Mouse (Mus musculus): ENCODE measurements at regions not wholly inside any gene's neighbourhood (a gene's known extent, or its start where the extent isn't known, plus 50 kb on each side); places are given as distances from the start of the nearest gene placed in this dataset.

DNA sequence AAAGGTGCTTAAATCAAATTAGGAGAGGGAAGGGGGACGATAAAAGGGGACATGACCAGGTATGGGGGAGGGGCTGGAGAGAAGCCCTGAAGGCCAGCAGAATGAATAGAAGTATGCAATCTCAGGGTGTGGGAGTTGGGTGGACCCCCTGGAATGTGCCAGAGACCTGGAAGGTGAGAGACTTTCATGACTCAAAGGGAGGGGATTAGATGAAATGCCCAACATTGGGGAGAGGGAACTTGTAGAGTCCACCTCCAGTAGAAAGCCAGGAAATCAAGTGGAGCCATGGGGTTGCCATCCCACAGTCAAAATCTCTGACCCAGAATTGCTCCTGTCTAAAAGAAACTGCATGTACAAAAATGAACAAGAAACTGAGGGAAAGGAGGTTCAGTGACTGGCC, 666.5 kb downstream of the Cps1 start:
- ChIA-PET CTCF (no interaction called here), POLR2A (no interaction called here)

DNA sequence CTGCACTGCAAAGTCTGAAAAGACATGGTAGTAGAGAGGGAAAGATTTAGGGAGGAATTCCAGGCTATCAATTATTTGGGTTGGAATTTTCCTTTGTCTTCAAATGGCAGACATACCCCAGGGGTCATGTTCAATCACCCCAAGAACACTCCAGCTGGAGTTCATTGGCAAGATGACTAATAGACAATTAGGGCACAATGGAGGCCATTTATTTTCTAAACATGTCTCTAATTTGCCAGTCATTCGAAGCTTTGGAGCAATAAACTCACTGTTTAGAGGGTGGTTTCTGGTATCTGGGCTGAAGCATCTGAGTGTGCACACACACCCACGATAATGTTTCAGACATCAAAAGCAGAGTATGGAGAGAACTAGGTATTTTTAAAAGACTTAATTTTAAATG, 672.2 kb downstream of the Cps1 start:
- POLR2A ChIA-PET = no interaction called here
- CTCF ChIA-PET = no interaction called here

DNA sequence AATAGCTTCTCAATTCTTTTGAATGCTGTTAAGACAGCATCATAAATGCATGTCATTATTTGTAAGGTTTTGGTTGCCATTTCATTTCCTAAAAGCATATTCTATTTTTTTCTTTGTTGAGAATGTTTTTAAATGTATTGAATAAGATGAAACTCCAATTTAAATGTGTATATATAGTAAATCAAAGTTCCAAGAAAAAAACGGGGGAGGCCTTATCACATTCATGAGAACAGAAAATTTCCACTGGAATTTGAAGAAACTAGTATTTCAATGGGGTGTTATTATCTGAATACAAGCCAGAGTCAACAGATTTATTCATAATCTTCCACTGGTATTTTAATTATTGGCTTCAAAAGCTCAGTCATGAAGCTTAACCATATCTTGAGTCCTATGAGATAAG, 672.7 kb downstream of the Cps1 start:
- POLR2A ChIA-PET = no interaction called here
- CTCF ChIA-PET = no interaction called here

DNA sequence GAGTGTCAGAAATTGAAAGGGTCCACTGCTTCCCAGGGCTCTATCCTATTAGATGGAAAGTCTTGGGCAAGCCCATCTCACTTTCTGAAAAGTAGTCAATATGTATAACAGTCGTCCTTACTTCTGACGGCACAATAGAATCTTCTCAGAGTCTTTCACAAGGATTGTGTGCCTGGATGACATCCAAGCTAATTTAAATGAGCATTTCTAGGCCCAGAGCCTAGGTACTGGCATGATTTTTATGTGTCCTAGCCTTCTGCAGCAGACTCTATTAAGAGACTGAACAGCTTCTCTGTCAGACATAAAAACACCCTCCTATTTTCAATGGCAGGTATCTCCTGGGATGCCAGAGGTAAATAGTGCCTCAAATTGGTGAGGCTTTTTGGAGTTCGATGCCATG, 680.5 kb downstream of the Cps1 start:
- CTCF ChIA-PET = no interaction called here
- POLR2A ChIA-PET = interaction anchor here in 1 of 4 experiments (0.6 kb wide), 1 partner anchor 51 kb away, joined by 5 read pairs; no protein-coding TSS in a partner anchor

DNA sequence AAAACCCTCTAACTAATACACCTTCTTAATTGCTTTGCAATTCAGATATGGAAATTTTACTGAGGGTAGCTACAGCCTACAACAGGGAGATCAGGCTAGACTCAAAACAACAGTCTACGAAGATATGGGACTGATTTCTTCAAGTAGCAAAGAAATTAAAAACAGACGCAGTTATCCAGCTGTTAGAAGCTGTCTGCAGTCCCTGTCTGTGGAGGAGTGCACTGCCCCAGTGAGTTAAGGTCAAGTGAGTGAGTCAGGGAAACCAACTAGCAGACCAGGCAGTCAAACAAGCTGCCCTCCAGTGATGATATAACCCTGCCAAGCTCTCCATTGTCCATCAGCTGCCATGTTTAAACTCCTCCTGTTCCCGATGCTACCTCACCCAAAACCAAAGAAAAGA, 697.3 kb downstream of the Cps1 start:
- ChIA-PET POLR2A (no interaction called here), CTCF (no interaction called here)

DNA sequence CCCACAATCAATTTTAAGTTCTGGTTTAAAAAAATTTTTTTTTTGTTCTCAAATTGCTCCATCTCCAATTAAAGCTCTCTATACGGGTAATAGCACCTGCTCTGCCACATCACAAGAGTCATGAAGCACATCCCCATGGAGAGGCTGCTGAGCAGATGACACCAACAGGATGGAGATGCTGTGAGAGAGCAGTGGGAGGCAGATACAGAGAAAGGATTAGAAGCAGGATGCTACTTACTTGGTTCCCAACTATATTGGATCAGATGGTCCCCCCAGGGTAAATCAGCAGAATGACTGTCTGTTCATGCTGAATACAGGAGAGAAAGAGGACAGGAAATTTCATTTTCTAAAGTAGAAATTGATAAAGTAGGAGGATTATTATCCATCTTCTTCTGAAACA, 725.2 kb downstream of the Cps1 start:
- ChIA-PET POLR2A (no interaction called here), CTCF (no interaction called here)

DNA sequence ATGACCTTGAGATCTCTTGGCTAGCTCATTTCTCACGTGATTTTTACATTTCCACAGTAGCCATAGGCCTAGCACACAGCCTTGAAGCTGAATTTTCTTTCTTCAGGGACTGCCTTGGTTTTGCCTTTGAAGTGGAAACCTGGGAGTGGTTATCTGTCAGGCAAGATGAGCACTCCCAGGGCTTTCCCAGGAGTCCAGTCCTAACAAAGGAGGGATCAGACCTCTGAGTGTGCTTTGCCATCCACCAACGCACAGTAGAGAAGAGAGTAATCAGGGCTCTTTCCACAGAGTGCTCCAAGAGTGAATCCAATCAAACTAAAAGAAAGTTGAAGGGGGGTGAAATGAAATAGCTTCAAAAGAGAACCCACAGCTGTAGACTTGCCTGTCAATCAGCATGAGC, 770.7 kb downstream of the Cps1 start:
- POLR2A ChIA-PET = interaction anchor here in 1 of 4 experiments (0.9 kb wide), 1 partner anchor 43 kb away, joined by 4 read pairs; no protein-coding TSS in a partner anchor
- CTCF ChIA-PET = no interaction called here

DNA sequence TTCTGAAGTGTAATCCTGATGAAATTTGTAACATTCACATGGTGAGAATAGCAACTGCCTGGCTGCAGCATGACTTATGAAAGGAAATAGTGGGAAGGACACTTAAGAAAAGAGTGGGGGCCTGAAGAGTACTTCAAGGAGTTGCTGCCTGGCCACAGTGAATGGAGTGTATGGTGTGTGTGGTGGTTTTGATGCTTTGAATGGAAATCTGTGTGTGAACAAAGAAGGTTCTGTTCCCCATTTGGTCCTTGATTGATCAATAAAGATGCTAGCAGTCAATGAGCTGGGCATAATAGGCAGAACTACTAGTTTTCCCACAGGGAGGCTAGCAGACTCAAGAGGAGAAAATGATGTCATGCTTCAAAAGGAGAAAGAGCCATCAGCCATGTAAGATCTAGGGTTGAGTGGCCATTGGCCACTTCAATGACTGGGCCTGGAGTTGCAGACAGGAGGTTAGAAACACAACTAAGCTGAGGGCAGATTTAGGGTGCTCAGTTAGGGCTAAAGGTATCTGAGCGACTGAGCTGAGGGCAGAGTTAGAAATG, 772.0 kb downstream of the Cps1 start:
- ChIA-PET CTCF (no interaction called here), POLR2A (no interaction called here)

DNA sequence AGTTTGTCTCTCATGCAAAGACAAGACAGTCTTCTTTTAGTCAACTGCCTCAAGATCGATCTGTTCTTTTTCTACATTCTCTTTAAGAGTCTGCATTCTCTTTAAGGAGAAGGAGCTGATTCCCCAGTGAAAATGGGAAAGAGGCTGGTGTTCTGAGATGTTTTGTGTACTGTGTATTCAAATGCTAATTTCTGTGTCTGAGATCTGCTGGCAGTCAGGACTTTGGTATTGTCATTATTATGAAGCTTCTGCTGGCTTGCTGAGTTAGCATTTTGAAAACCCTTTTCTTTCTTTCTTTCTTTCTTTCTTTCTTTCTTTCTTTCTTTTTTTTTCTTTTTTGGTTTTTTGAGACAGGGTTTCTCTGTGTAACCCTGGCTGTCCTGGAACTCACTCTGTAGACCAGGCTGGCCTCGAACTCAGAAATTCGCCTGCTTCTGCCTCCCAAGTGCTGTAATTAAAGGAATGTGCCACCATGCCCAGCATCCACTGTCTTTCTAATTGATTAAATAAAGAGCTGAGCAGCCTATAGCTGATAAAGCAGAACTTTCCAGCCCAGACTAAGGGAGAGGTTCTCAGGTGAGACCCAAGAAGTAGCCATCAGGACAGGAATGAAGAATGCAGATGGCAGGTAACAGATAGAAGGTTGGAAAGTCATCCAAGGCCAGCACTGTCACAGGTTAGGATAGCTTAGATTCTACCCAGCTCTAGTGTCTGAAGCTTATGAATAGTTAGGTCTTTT, 813.1 kb downstream of the Cps1 start:
- ChIA-PET POLR2A (interaction anchor here in 3 of 4 experiments (0.6 to 1.9 kb wide), 11 partner anchors 9 to 119 kb away, joined by 3 to 7 read pairs (median 3); no protein-coding TSS in a partner anchor), CTCF (interaction anchor here in 1 of 4 experiments (0.5 kb wide), 1 partner anchor 999 kb away, joined by 3 read pairs; no protein-coding TSS in a partner anchor)

DNA sequence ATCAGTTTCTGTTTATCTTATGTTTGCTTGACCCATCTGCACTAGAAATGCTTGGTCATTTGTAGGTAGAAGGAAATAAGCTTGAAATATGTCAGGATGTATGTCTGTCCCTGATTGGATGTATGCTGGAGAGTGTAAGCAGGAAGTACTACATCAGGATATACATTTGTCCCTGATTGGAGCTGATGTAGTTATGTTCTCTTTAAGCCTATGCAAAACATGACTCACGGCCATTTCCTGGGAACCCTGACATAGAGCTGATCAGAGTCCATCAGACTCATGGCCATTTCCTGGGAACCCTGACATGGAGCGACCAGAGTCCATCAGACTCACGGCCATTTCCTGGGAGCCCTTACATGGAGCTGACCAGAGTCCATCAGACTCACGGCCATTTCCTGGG, 858.6 kb downstream of the Cps1 start:
- ChIA-PET CTCF (no interaction called here), POLR2A (no interaction called here)

Measured in embryonic stem cell, embryonic (primary cell).